Mouse (Mus musculus) MEL (cell line): ENCODE data around the gene Rpl35a.

Source experiments
- CTCF ChIP-seq, 3 experiments: IDR thresholded peaks in 2 of 3; conservative IDR thresholded peaks in 1 of 3; 2 replicates each; pipeline ENCODE4 v1.5.1; 2011 to 2012; ENCODE audit warnings: low read length in 3 of 3, low read depth in 2 of 3, mild to moderate bottlenecking in 2 of 3, improper control_type of control experiment in 1 of 3, inconsistent platforms in 1 of 3, mixed read lengths in 1 of 3, moderate library complexity in 1 of 3; ENCODE audit not compliant: control insufficient read depth in 1 of 3, insufficient read depth in 1 of 3, poor library complexity in 1 of 3, severe bottlenecking in 1 of 3
- ELF1 ChIP-seq: IDR thresholded peaks from 2 replicates; pipeline ENCODE4 v1.6.1; 2014; ENCODE audit warnings: low read depth, mild to moderate bottlenecking, inconsistent platforms, low read length, improper control_type of control experiment, moderate library complexity
- EP300 ChIP-seq, 2 experiments: IDR thresholded peaks; 2 replicates each; pipeline ENCODE4 v1.6.1; 2011; ENCODE audit warnings: improper control_type of control experiment in 2 of 2, low read length in 2 of 2, low read depth in 1 of 2, mild to moderate bottlenecking in 1 of 2
- GATA1 ChIP-seq: IDR thresholded peaks from 2 replicates; pipeline ENCODE4 v1.6.1; 2011; ENCODE audit warnings: low read depth, low read length, improper control_type of control experiment
- MAZ ChIP-seq: IDR thresholded peaks from 2 replicates; pipeline ENCODE4 v1.6.1; 2012; ENCODE audit warnings: low read depth, mild to moderate bottlenecking, inconsistent platforms, low read length, improper control_type of control experiment
- MYC ChIP-seq: IDR thresholded peaks from 2 replicates; pipeline ENCODE4 v1.6.1; 2011; ENCODE audit warnings: low read depth, mild to moderate bottlenecking, low read length, improper control_type of control experiment, moderate library complexity
- NELFE ChIP-seq: IDR thresholded peaks from 2 replicates; pipeline ENCODE4 v1.6.1; 2011; ENCODE audit warnings: low read depth, low read length, improper control_type of control experiment
- POLR2A ChIP-seq, 2 experiments: IDR thresholded peaks; 2 replicates each; pipeline ENCODE4 v1.6.1; 2011 to 2012; ENCODE audit warnings: low read length in 2 of 2, mild to moderate bottlenecking in 2 of 2, control low read depth in 1 of 2, improper control_type of control experiment in 1 of 2, low read depth in 1 of 2, moderate library complexity in 1 of 2; ENCODE audit not compliant: control insufficient read depth in 1 of 2, insufficient read depth in 1 of 2, poor library complexity in 1 of 2
- RCOR1 ChIP-seq: IDR thresholded peaks from 2 replicates; pipeline ENCODE4 v1.6.1; 2012; ENCODE audit warnings: low read depth, mild to moderate bottlenecking, inconsistent platforms, low read length, improper control_type of control experiment
- USF1 ChIP-seq: IDR thresholded peaks from 2 replicates; pipeline ENCODE4 v1.6.1; 2014; ENCODE audit warnings: low read depth, mild to moderate bottlenecking, inconsistent platforms, low read length, improper control_type of control experiment, moderate library complexity
- ZNF384 ChIP-seq: IDR thresholded peaks from 2 replicates; pipeline ENCODE4 v1.6.1; 2012; ENCODE audit warnings: low read depth, mild to moderate bottlenecking, inconsistent platforms, low read length, improper control_type of control experiment

DNA sequence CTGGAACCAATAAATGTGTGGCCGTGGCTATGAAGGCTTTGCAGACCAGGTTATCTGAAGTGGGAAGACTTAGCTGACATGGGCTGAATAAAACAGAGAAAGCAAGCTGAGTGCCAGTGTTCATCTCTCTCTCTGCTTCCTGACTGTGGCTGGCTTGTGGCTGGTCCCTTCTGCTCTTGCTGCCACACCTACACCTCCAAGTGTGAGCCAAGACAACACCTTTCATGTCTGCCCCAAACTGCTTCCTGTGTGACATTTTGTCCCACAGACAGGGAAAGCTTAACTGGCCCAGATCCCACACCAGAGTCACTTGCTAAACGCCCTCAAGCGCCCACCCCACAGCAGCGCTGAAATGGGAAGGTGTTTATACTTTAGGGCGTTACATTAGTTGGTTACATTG, 3.1 kb upstream of the Rpl35a start:
- TF ChIP-seq USF1 (no peak), MAZ (no peak), EP300 (IDR thresholded peaks at IDR 0.05; ENCODE audit: low read depth in 1 of 2, low read length in 2 of 2) (no peak), GATA1 (no peak), RCOR1 (no peak), MYC (no peak), CTCF (IDR thresholded peaks at IDR 0.05 in 2 of 3, conservative IDR thresholded peaks at IDR 0.05 in 1 of 3; ENCODE audit: control insufficient read depth in 1 of 3, insufficient read depth in 1 of 3, low read depth in 2 of 3, low read length in 3 of 3, poor library complexity in 1 of 3, severe bottlenecking in 1 of 3) (no peak), POLR2A (IDR thresholded peaks at IDR 0.05; ENCODE audit: control insufficient read depth in 1 of 2, insufficient read depth in 1 of 2, low read depth in 1 of 2, low read length in 2 of 2, poor library complexity in 1 of 2) (no peak), ELF1 (no peak), ZNF384 (no peak), NELFE (no peak)
